Mouse (Mus musculus): ENCODE results near the gene Gm21858. TPM values are rescaled to one million over a fixed set of nuclear protein-coding genes. Genes with fewer than 3 reads are reported as not detected.

Gm21858 gene
- not detected for total RNA-seq (2023)

DNA sequence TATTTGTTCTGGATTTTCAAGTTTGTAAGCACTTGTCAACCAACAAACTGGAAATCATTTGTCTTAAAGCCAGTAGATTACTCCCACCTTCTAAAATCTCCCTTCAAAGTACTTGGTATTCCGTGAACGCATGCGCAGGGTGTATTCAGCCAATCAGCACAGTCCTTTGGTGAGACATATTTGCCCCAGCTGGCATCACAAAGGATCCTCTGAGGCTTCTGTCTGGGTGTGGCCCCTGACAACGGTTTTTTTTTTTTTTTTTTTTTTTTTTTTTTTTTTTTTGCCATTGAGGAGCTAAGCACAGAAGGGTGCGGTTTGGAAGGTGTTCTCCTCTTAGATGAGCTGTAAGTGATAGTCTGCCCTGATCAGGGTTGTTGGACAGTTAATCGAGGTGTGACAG, at the start of gene Gm21858:
Gene Gm21858 (plus strand): TSS at position 301 of the 400 bp plus-strand sequence.

Data from T-cell, adult 66 days (primary cell).